Mouse (Mus musculus): ENCODE results near the gene BC049352.

The BC049352 gene

DNA sequence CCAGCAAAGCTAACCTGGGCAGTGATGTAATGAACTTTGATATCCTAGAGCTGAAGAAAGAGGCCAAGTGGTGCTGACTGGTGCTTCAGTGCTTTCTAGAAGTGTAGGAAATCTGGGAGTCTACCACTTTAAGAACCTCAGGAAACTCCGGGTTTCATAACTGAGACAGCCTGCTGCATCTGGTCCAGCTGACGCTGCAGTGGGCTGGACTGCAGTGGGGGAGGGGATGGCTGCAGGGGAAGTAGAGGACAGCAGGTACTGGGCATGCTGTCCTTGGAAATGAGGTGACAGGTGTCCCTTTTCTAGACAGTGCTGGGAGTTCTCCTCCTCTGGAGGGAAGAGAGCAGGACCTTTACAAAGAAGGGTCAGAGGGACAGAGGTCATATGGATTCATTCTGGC, at the start of gene BC049352:
TSS of gene BC049352 (plus strand) at position 238 of the 400 bp plus-strand sequence.
- in situ Hi-C loops (cut with MboI), result no loop called here

DNA sequence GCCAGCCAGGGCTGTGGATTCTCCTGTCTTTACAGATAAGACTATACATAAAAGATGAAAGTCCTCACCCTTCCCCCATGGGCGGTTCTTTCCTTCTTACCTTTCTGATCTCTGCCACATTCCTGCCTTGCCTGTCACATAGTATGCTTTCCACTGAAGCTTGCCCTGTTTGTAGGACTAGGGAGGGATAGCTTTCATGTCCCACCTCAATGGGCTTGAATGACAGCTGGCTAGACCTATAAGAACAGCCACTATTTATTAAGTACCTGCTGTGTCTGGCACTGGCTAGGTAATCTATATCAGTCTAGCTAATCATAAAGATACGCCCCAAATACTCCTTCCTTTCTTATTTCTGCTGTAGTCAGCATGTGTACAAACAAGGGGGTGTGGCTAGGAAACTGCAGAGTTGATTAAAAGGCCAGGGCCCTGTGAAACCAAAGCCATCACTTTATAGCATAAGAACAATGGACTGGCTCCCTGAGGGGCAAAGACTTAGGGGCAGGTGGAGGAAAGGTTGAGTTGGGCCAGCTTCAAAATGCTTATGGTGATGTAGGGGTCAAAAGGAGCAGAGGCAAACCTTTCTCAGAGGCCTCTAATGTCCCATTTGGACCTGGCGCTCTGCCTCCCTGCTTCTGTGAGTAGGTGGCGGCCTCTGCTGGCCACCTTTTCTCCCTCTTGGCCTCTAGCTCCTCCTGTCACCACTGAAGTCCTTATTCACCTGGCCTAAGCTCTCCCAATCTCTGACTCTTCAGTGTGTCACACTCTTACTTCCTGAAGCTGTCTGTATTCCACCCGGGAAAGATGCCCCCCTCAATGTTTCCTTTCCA, 48.1 kb upstream of the BC049352 start:
- in situ Hi-C loops (cut with MboI), result no loop called here

DNA sequence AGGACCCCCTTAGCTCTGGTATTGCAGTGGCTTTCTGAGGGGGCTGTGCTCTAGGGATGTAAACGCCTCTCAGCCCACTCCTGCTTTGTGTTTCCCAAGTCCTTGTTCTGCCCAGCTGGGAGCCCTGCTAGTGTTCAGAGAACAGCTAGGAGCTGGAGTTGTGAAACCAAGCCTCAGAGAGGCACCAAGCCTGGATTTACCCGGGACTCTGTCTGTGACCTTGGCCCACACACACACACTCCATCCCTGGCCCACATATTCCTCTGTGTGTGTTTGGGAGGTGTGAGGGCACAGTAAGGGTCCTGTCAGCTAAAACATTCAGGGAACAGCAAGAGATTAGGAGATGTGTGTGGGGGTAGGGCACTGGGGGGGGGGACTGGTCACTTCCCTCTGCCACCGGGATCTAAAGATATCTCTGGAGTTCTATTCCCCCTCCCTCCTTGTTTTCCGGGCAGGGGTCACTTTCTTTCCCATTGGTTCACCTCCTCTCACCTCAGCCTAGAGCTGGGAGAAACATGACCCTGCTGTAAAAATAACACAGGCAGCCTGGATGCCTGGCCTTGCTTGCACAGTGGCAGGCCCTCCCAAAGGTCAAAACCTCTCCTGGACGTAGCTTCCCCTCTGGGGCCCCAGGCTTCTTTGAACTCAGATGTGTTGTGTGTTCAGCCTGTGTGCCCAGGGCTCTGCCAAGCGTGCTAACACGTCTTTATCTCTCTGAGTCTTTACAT, 45.2 kb upstream of the BC049352 start:
- in situ Hi-C loops (cut with MboI), result no loop called here

DNA sequence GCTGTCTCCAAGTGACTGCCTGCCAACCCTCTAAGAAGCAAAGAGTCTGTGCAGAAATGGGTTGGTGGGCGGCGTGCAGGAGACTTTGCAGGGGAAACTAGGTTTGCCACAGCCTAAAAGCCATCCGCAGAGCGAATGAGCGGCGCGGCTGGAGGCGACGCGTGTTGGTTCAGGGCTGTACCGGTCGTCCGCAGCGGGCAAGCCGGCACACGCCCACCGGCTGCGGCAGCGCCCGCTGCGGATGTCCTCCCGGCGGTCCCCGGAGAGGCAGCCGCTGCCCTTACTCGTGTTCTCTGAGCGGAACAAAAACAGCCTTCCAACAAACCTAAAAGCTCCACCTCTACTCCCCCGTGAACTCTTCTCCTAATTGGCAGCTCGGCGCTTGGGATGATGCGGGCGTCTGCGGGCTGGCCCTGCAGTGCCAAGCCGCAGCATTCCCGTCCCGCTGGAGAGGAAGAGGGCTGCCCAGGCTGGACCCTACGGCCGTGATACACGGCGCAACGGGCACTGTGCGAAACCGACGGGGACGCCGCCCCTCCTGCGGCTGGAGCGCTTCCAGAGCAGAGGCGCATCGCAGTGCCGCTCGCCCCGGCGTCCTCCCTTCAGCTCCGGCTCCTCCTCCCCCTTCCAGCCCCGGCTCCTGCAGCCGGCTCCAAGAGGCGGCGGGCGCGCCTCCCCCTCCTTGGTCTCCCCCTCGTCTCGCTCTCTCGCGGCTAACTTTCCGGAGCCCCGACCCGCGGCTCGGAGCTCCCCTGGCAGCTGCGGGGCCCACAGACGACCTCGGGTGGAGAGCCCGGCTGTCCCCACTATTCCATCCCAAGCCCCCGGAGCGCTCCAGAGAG, 43.4 kb upstream of the BC049352 start, which contains the start of gene Scn4b:
TSS of gene Scn4b (plus strand) at position 205 of the 842 bp plus-strand sequence.
- in situ Hi-C loops (cut with MboI), result no loop called here

DNA sequence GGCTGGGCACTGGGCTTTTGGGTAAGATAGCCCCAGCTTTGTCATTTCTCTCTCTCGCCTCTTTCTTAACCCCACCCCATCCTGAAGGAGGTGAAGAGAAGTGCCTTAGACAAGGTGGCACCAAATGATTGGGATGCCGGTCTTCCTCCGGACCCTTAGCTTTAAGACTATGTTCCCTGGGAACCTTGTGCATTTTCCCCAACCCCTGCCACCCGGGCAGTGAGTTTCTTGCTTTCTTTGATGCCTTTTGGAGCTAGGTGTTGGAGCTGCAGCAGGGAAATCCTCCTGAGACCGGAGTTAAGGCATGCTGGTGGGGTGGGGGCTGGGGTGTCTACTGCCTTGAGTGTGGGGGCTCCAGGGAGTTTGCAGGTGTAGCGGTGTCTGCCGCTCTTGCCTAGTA, 42.7 kb upstream of the BC049352 start:
- in situ Hi-C loops (cut with MboI), result no loop called here

DNA sequence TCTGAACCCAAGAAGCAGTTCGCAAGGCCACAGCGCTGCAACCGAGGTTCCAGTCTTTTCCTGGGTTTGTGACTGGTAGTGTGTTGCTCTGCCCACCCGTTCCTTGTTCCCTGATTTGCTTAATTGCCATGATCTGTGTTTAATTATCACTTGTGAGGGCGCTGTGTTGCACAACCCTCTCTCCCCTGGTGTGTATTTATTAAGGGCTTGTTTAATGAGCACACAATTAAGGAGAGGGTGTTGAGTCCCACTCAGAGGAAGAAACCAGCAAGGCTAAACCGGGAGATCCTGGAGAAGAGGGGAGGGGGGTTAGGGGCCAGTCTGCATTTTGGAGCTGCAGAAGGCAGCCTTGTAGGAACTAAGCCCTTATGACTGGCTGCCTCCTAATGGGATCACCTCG, 40.9 kb upstream of the BC049352 start:
- in situ Hi-C loops (cut with MboI), result loop anchor here (10.0 kb wide), 1 partner anchor 116 kb away; no protein-coding TSS in a partner anchor

DNA sequence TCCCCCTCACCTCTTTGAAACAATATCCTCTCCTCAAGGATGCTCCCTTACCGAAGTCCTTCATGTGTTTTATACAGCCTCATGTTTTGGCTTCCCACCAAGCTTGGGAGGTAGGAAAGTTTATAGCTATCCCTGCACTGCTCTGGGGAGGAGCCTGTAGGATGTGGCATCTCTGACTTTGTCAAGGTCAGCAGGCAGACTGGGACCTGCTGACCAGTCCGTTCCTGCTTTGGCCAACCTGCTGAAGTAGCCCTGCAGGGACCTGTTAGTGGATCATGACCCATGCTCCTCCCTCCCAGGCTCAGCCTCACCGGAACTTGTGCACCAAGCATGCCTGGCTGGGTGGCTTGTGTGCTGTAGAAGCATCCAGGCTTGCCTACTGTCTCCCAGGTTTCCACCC, 39.1 kb upstream of the BC049352 start:
- in situ Hi-C loops (cut with MboI), result loop anchor here (10.0 kb wide), 1 partner anchor 118 kb away; no protein-coding TSS in a partner anchor

DNA sequence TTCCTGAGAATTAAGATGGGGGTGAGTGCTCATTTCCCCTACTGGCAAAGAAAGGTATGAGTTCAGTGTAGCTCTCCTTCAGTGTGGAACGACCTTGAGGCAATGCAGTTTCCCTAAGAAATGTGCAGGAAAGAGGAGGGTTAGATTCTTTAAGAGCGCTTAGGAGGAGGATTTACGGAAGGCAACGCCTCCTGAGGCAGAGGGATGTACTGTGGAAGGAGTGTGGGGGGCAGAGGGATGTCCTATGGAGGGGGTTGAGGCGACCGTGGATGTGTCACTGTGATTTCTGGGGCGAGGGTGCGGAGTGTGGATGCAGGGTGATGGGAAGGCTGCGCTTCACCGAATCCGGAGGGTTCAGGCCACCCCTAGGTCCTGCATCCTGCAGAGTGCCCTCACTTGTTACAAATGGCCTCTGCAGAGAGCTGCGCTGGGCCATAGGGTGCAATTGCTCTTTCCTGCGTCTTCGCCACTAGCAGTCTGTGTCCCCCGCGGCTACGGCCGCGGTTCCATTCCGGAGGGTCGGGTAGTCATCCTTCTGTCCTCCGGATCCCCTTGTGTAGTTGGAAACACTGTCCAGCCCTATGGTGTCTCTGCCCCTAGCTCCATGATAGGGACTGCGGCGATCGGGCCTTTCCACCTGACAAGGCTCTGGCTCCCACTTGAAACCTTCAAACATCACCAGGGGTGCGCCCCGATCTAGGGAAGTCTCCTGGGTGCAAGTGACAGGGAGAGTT, 36.1 kb upstream of the BC049352 start:
- in situ Hi-C loops (cut with MboI), result loop anchor here (10.0 kb wide), 1 partner anchor 121 kb away; no protein-coding TSS in a partner anchor

DNA sequence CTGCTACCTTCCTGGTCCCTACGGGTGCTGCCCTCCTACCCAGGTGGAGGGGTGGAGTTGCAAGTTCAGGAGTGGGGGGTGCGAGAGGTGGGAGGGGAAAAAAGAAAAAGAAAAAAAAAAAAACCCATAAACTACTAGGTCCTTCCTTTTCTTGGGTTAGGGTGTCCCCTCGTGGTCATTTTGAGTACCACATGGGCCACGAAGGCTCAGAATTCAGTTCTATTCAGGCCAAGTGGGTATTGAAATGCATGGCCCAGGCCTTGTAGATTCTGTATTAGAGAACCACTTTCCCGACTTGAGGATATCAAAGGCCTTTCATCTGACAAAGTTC, 35.6 kb upstream of the BC049352 start:
- in situ Hi-C loops (cut with MboI), result loop anchor here (10.0 kb wide), 1 partner anchor 121 kb away; no protein-coding TSS in a partner anchor

DNA sequence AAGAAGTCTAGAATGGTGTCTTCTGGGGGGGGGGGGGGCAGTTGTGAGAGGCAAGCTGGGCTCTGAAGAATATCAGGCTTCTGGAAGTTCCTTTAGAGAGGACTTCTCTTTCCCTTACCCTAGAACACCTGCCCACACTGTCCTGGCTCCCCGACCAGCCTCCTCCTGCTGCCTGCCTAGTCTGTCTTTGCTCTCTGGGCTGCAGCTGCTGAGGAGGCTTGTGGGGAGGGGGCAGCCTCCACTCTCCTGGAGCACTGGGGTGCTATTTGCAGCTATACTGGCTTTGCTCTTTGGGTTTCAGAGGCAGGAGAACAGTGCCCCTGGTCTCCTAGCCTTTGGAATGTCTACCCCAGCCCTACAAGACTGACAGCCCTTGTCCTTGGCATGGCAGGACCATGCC, 30.9 kb upstream of the BC049352 start:
- in situ Hi-C loops (cut with MboI), result no loop called here

DNA sequence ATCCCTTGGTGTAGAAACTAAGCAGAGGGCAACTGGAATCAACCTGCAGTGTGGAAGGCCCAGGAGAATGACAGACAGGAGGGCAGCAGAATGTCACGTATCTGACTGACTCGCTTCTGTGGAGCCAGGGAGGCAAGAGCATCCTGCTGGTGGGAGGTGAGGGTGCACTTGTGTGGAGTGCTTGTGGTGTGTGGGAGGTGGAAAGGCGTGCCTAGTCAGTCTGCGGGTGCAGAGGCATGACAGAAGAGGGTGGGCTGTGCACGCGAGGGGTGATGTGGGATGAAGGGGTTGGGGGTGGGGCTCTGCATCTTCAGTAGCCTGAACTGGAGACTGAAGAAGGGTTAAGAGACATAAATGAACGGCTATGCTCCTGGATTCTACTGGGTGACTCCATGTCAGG, 28.4 kb upstream of the BC049352 start:
- in situ Hi-C loops (cut with MboI), result no loop called here

DNA sequence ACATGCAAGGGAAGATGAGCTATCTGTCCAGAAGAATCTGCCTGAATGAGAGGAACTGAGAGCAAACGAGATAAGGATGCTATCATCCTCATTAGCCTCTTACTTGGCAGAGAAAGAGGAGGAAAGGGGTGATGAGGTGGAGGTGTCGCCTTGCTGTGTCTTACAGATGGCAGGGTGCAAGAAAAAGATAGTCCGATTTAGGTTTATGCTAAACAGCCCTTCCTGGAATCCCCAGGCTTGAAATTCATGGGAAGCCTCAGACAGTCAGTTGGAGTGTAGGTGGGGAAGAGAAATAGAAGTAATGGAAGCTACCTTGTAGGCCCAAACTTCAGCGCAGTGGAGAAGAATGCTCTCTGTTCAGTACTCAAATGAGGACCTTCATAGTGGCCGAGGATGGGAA, 13.9 kb upstream of the BC049352 start:
- in situ Hi-C loops (cut with MboI), result no loop called here

DNA sequence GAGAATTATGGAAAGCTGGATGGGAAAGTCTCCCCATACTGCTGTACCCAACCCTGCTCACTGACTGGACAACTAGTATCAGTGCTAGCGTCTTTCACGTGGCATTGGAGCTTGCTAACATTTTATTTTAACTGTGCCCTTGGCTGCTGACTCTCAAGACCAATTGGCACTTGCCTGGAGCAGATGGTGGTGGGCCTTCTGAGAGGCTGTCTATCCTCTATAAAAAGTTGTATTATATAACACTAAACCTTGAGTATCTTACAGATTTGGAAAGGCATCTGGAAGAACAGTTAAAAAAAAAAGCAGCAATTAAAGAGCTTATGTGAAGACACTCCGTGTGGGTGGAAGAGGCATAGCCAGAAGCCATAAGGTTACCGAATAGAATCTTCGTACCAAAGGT, 11.7 kb upstream of the BC049352 start:
- in situ Hi-C loops (cut with MboI), result no loop called here

DNA sequence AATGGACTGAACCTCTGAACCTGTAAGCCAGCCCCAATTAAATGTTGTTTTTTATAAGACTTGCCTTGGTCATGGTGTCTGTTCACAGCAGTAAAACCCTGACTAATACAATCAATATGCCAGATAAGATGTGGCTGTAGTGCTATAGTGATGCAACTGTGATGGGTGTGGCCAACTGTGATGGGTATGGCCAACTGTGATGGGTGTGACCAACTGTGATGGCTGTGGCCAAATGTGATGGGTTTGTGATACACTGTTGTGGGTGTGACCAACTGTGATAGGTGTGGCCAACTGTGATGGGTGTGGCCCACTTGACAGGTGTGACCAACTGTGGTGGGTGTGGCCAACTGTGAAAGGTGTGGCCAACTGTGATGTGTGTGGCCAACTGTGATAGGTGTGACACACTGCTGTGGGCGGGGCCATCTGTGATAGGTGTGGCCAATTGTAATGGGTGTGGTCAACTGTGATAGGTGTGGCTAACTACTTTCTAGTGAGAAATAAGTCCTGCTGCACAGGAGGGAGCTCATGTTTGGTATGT, 10.7 kb upstream of the BC049352 start:
- in situ Hi-C loops (cut with MboI), result no loop called here

DNA sequence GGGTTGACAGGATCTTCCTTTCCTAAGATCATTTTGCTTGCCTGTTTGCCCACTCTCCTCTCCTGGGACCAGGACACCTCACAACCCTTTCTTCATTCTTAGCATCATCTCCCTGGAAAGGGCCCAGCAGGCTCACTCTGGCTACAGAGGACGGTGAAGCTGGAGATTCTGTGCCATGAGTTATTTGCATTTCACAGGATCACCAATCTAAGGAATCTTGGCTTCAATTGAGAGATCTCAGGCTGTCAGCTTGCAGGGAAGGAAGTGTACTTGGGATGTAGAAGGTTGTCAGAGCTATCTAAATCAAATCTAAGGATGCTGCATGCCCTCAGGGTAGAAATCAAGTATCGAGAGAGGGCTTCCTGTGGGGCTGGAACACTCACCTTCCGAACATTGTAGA, 8.3 kb upstream of the BC049352 start:
- in situ Hi-C loops (cut with MboI), result no loop called here

DNA sequence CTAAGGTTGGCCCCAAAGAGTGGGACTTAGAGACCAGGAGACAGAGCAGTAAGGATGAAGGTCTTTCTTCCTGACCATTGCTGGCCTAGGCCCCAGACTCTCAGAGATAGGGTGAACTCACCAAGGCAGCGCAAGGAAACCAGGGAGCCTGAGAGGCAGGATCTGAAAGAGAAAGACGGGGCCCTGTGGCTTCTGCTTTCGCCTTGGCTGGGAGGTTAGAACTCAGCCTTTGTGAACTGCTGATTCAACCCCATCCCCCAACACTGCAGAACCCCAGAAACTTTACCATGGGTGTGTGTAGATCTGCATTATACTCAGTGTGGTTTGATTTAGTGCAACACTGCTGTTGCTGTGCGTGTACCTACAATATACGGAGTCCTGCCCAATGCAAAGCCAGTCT, 2.5 kb upstream of the BC049352 start:
- in situ Hi-C loops (cut with MboI), result no loop called here

DNA sequence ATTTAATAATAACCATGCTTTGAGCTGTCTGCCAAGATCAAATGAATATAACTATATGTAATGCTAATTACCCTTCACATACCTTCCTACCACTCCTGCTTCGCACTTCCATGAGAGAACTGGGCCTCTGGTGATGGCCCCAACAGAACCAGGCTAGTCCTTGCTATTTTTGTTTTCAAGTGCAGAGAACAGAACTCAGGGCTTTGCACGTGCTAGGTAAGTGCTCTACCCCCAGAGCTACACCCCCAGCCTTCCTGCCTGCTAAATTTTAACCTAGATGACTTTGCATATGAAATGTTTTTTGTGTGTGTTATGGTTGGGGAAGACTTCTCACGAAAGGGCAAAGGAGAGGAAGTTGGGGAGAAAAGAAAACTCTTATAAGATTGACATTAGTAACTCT, 714 bp downstream of the BC049352 start:
- in situ Hi-C loops (cut with MboI), result no loop called here

DNA sequence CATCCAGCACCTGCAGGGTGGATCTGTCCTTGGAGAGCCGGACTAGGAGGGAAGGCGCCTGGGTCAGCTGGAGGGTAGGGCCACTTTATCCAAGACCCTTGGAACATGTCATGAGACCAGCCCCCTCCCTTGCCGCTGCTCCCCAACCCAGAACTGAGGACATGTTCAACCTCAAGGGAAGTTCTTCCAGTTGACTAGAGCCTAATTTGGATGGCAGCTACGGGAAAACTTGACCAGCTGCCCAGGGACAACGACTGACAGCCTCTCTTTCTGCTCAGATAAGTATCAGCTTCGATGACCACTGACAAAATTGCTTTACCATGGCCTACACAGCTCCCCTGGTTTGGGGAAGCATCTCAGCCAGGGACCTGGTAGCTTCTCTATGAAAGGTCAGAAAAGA, 1.5 kb downstream of the BC049352 start:
- in situ Hi-C loops (cut with MboI), result no loop called here

DNA sequence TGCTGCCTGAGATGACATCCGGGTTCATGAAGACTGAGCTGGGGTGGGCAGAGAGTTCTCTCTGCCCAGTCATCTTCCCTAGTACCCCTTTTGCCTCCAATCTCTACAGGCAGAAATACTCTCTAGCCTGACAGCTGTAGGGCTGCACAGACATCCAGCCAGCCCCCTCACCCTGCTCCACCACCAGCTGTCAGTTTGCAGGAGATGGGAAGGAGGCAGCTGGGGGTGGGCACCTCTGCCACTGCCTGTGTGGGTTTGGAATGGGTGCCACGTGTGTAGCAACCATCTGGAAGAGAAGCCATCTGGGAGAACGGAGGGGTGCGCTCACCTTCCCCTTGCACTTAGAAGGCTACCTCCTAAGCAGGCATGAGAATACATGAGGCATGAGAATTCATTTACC, 3.4 kb downstream of the BC049352 start:
- in situ Hi-C loops (cut with MboI), result no loop called here

DNA sequence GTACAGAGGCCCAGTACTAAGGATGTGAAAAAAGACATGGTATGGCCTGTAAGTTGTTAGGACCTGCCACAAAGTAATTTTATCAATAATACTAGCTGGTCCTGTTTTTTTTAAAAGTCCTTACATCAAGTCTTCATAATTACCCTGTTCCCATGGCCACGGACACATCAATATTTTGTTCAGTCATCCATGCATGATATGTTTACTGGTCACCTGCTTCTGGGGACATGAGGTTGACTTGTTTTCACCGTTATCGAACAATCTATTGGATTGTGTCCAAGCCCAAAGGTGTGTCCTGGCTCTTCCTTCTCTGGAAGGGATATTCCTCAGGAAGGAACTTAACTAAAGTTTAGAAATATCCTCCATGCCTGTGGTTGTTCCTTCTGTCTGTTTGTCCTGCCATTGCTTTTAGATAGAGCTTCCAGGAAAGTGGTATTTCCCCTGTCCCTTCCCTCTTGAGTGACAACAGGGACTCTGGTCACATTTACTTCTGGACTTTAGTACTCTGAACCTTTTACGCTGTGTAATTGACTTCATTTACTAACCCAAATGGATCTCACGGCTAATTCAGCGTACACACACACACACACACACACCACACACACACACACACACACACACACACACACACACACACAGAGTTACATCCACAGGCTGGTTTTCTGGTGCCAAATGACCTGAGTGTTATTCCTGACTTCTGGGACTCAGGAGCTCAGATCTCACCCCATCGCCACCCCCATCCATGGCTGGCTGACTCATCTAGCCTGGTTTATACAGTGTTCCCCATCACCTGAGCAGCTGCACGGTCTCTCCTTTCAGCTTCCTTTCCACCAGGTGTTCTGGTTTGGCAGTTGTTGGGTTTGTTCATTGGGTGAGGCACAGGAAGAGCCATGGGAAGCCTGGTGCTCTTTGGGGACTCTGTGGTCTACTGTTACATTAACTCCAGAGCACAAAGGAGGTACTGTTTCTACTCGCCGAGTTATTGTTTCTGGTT, 7.1 kb downstream of the BC049352 start:
- in situ Hi-C loops (cut with MboI), result no loop called here

All from mature B cell (primary cell).